Mouse (Mus musculus) intestine, embryonic 16.5 days (tissue): Measurements from ENCODE around the gene Vps4b. TPM values are rescaled to one million over a fixed set of nuclear protein-coding genes. Genes with fewer than 3 reads are reported as not detected.

Experiments
- ATAC-seq: fragments of 200-750 bp; cut with Nextera tagmentation; 2 replicates; pipeline ENCODE4 v1.8.0; 2017; ENCODE audit warnings: moderate TSS enrichment, moderate library complexity
- H3K27ac ChIP-seq: fragments of 300-500 bp; sonication (generic); 2 replicates; pipeline ENCODE4 v1.5.1; 2014; ENCODE audit warnings: mild to moderate bottlenecking, low read length
- H3K27me3 ChIP-seq: fragments of 300-500 bp; sonication (generic); replicated peaks from 2 replicates; pipeline ENCODE4 v1.6.1; 2014; ENCODE audit warnings: low read length, control low read depth, mixed read lengths; ENCODE audit not compliant: control insufficient read depth, insufficient read depth
- H3K36me3 ChIP-seq: fragments of 300-500 bp; sonication (generic); 2 replicates; pipeline ENCODE4 v1.6.1; 2014; ENCODE audit warnings: low read length, control low read depth; ENCODE audit not compliant: control insufficient read depth, insufficient read depth
- H3K4me1 ChIP-seq: fragments of 300-500 bp; sonication (generic); 2 replicates; pipeline ENCODE4 v1.6.1; 2014; ENCODE audit warnings: low read length, control low read depth, mixed read lengths; ENCODE audit not compliant: control insufficient read depth, insufficient read depth
- H3K4me2 ChIP-seq: fragments of 300-500 bp; sonication (generic); 2 replicates; pipeline ENCODE4 v1.6.1; 2014; ENCODE audit warnings: low read depth, low read length, control low read depth
- H3K4me3 ChIP-seq: fragments of 300-500 bp; sonication (generic); 2 replicates; pipeline ENCODE4 v1.5.1; 2014; ENCODE audit warnings: mild to moderate bottlenecking, low read length
- H3K9ac ChIP-seq: fragments of 300-500 bp; sonication (generic); 2 replicates; pipeline ENCODE4 v1.6.1; 2014; ENCODE audit warnings: low read depth, low read length
- H3K9me3 ChIP-seq: fragments of 300-500 bp; sonication (generic); 2 replicates; pipeline ENCODE4 v1.6.1; 2016; ENCODE audit warnings: low read length, control low read depth; ENCODE audit not compliant: control insufficient read depth
- WGBS: fragments of 180-500 bp; shearing (Covaris S2); extraction: QIAGEN DNeasy Blood & Tissue Kit; methylation state at CpG from one replicate; pipeline ENCODE4 v1.1.7; 2014; 5-methylcytosine and 5-hydroxymethylcytosine counted together
- polyA plus RNA-seq: library from polyadenylated mRNA; unstranded; fragments of >200 nt; fragmentation: Nextera tagmentation; extraction: Ambion mirVana; gene quantifications from 2 replicates; pipeline ENCODE4 v1.2.1, GENCODE M21; 2015

Vps4b gene
- polyA plus RNA-seq, 1 experiment from 2014 or later: 68.9 TPM

DNA sequence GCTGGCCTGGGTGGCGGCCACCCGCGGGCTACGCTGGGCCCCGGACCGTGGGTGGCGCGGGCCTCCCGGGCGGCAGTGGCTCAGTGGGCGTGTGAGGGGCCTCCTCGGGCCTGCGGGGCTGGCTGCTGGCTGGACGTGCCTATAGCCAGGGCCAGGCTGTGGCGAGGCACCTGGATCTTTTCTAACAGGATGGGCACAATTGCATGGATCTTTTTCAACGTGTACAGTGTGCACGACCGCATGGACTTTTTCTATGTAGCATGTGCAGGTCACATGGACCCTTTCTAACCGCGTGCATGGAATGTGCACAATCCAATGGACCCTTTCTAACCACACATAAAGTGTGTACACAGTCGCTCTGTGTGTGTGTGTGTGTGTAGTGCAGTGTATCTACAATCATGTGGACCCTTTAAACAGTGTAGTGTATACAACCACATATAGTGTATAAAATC is 82.0 kb downstream of the Vps4b start:
- peak overlapping the region; percentile 75 for H3K4me3 ChIP-seq
- no peaks in the 10 kb centered on the region for H3K9me3 ChIP-seq
- no peaks in the 10 kb centered on the region for H3K36me3 ChIP-seq
- H3K4me1 ChIP-seq: peaks cover 17% of the 10 kb centered on the region
- peak overlapping the region; percentile 96 for H3K4me2 ChIP-seq
- no peaks in the 10 kb centered on the region for H3K27me3 ChIP-seq
- 3% methylated on average over 21 of the region's 21 CpGs for WGBS
- peak overlapping the region; percentile 93 for H3K9ac ChIP-seq
- ATAC-seq: no peak
- peak overlapping the region; percentile 92 for H3K27ac ChIP-seq

Other genes starting within 250 kb of the Vps4b start
- 10.1 and 11.9 TPM in 2 replicates for gene Bcl2, start 82.5 kb downstream of the Vps4b start, polyA plus RNA-seq
- 14.9 and 17.1 TPM in 2 replicates for gene Kdsr, start 37.0 kb downstream of the Vps4b start, polyA plus RNA-seq
- 0.13 and 0.26 TPM in 2 replicates for gene Serpinb5, start 64.4 kb upstream of the Vps4b start, polyA plus RNA-seq
- gene Serpinb12, start 137.7 kb upstream of the Vps4b start, polyA plus RNA-seq: 0.13 TPM in 1 of 2 replicates, not detected in the other
- not detected in 2 replicates for gene Serpinb13, start 184.3 kb upstream of the Vps4b start, polyA plus RNA-seq